Mouse (Mus musculus) B cell, adult (primary cell): Measurements from ENCODE around the gene Igfbpl1. TPM values are rescaled to one million over a fixed set of nuclear protein-coding genes. Genes with fewer than 3 reads are reported as not detected.

Source experiments
- total RNA-seq: library from RNA; stranded (reverse); gene quantifications from 4 replicates; pipeline ENCODE4 v1.2.4, GENCODE M21; 2023; ENCODE audit not compliant: inconsistent age

The Igfbpl1 gene
- not detected in 4 replicates for total RNA-seq

DNA sequence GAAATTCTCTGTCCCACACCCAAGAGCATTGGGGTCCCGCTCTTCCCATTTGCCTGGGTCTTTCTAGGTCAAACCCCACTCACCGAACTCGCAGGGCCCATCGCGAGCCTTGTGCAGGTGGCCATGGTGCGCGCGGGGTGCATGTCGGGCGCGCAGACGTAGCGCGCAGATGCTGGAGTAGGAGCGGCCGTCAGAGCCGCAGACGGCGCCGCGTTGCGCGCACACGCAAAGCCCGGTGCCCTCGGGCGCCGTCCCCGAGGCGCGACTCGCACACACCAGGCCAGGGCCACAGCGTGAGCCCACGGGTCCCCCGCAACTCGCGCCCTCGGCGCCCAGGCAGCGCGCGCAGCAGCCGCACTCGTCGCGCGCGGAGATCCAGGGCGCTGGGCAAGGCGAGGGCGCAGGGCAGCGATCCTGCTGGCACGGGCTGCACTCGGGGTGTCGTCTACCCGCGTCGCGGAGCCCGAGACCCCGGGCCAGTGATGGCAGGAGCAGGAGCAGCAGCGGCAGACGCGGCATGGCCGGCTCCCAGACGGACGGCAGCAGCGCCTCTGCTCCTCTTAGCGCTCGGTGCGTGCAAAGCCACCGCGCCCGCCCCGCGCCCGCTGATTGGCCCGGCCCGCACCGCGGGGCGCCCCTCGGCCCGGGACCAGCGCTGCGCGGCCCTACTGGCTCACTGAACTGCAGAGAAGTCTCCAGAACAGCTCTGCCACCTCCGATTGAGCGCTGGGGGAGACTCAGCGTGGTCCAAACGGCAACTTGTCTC is at the start of gene Igfbpl1:
Igfbpl1 (minus strand) TSS at position 649 of the 766 bp plus-strand sequence.

DNA sequence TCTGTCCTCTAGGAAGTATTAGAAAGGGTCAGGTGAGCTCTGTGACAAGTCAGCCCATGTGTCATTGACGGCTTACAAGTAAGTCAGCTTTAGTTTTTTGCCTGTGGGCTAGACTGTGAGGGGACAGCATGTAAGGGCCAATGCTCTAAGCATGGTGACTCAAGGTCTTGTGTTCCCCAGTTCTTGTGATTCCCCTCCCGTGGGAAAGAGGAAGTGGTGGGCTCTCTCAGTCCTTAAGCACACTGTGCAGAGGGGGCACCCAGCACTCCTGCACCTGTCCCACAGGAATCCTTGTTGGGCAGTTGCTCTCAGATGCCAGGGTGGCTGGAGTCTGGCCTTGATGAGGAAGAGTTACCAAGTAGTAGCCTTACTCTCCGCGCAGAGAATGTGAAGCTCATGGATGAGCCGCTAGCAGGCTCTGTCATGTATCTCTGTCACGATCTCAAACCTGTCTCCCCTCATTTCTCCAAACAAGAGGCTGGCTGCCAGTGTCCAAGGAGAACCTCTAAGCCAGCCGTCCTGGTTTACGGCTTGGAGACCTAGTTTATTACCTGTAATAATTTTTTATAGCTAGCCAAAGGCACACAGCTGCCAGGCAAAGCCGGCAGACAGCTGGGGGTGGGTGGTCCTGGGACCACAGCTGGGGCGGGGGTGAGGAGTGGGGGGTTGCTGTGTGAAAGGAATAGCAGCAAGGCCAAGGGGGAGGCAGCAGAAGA is 21.5 kb upstream of the Igfbpl1 start, which contains the start of gene Stra6l:
Stra6l (plus strand) TSS at position 556 of the 716 bp plus-strand sequence.

DNA sequence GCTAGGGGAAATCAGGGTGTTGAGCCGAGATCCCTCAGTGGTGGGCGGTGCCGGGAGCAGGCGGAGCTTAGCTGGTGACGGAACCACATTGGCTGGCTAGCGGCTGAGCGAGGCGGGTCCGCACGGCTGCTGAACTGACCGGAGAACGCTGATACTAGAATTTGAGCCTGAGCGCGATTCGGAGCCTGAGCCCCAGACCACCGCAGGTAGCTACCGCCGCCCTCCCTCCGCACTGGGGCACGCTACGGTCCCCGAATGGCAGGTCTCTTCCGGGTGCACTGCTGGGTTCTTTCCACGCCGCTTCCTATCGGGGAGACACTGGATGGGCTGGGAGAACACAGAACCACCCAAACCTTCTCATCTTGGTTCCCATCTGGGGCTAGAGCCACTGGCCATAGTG is 27.8 kb downstream of the Igfbpl1 start, which contains the start of gene Aldh1b1:
Aldh1b1 (plus strand) TSS at position 59 of the 400 bp plus-strand sequence.

Other genes with a start within 250 kb of the Igfbpl1 start
- gene Aldh1b1, start 27.9 kb downstream of the Igfbpl1 start, total RNA-seq: 3.8 to 10.1 TPM (median 6.9 TPM) in 4 replicates
- gene Stra6l, start 21.7 kb upstream of the Igfbpl1 start, total RNA-seq: not detected in 4 replicates
- 0.22 to 0.72 TPM (median 0.48 TPM) in 4 replicates for gene Ccdc180, start 63.4 kb upstream of the Igfbpl1 start, total RNA-seq
- gene Tdrd7, start 138.4 kb upstream of the Igfbpl1 start, total RNA-seq: 14.9 to 19.8 TPM (median 16.8 TPM) in 4 replicates
- 0.16 TPM in 1 of 4 replicates, not detected in the others for gene Tmod1, start 212.0 kb upstream of the Igfbpl1 start, total RNA-seq